Mouse (Mus musculus) hindbrain, embryonic 14.5 days (tissue): ENCODE measurements around the gene Sult5a1. TPM values are rescaled to one million over a fixed set of nuclear protein-coding genes. Genes with fewer than 3 reads are reported as not detected.
A peak's percentile ranks its signal among the peaks of the same experiment; 100 is the strongest.
"Not testable (repeated sequence)": the region's sequence is repeated elsewhere in the genome, so short reads cannot be mapped to it uniquely, and the experiment has no call there.

Source experiments
- ATAC-seq: fragments of 200-750 bp; cut with Nextera tagmentation; 2 replicates; pipeline ENCODE4 v1.8.0; 2017; ENCODE audit warnings: moderate number of reproducible peaks, mild to moderate bottlenecking, moderate TSS enrichment, moderate library complexity; ENCODE audit not compliant: low FRiP score
- DNase-seq: peaks from one replicate; pipeline ENCODE4 v3.0.0-alpha.2; 2015; ENCODE audit warnings: low spot score
- H3K27ac ChIP-seq: fragments of 300-500 bp; sonication (generic); 2 replicates; pipeline ENCODE4 v1.5.1; 2014; ENCODE audit warnings: mild to moderate bottlenecking, moderate library complexity
- H3K27me3 ChIP-seq: fragments of 300-500 bp; sonication (generic); 2 replicates; pipeline ENCODE4 v1.6.1; 2014; ENCODE audit warnings: mild to moderate bottlenecking, low read length, mixed read lengths; ENCODE audit not compliant: control insufficient read depth, insufficient read depth
- H3K36me3 ChIP-seq: fragments of 300-500 bp; sonication (generic); replicated peaks from 2 replicates; pipeline ENCODE4 v1.6.1; 2014; ENCODE audit not compliant: control insufficient read depth, insufficient read depth
- H3K4me1 ChIP-seq: fragments of 300-500 bp; sonication (generic); replicated peaks from 2 replicates; pipeline ENCODE4 v1.6.1; 2014; ENCODE audit warnings: antibody characterized with exemption, low read length, mixed read lengths; ENCODE audit not compliant: control insufficient read depth, insufficient read depth
- H3K4me2 ChIP-seq: fragments of 300-500 bp; sonication (generic); replicated peaks from 2 replicates; pipeline ENCODE4 v1.6.1; 2014; ENCODE audit warnings: mild to moderate bottlenecking, moderate library complexity
- H3K4me3 ChIP-seq: fragments of 300-500 bp; sonication (generic); replicated peaks from 2 replicates; pipeline ENCODE4 v1.5.1; 2014; ENCODE audit warnings: mild to moderate bottlenecking, low read length
- H3K9ac ChIP-seq: fragments of 300-500 bp; sonication (generic); 2 replicates; pipeline ENCODE4 v1.6.1; 2014
- H3K9me3 ChIP-seq: fragments of 300-500 bp; sonication (generic); 2 replicates; pipeline ENCODE4 v1.6.1; 2016; ENCODE audit warnings: low read length; ENCODE audit not compliant: control insufficient read depth
- WGBS: fragments of 180-500 bp; shearing (Covaris S2); extraction: QIAGEN DNeasy Blood & Tissue Kit; methylation state at CpG from one replicate; pipeline ENCODE4 v1.1.7; 2014; 5-methylcytosine and 5-hydroxymethylcytosine counted together
- polyA plus RNA-seq: library from polyadenylated mRNA; unstranded; fragments of >200 nt; fragmentation: Nextera tagmentation; extraction: Ambion mirVana; gene quantifications from 2 replicates; pipeline ENCODE4 v1.2.1, GENCODE M21; 2014

The Sult5a1 gene
- 1.3 and 3.0 TPM in 2 replicates for polyA plus RNA-seq

GRCm38 (mm10) chr8:123157888-123158465 lies at the start of gene Sult5a1:
Gene Sult5a1 (minus strand): TSS chr8:123158315.
- Histone ChIP-seq H3K36me3 (no peaks in the 10 kb centered on the region), H3K4me2 (no peak within 1 kb of the TSS; the same call in 1 of the 2 replicates), H3K27ac (no peak within 1 kb of the TSS), H3K4me3 (no peak within 1 kb of the TSS), H3K9me3 (no peaks in the 10 kb centered on the region), H3K9ac (no peak within 1 kb of the TSS), H3K4me1 (no peaks in the 10 kb centered on the region), H3K27me3 (no peaks in the 10 kb centered on the region)
- 30% methylated on average over 13 of the region's 13 CpGs for WGBS
- DNase-seq (no peak), ATAC-seq (no peak)

GRCm38 (mm10) chr8:123203571-123203970 lies 45.5 kb upstream of the Sult5a1 start:
- Histone ChIP-seq H3K9ac (0 out of 2 replicates have a peak overlapping the region, but pooled peaks have one; percentile 8), H3K4me2 (no peak overlapping the region), H3K27ac (no peak overlapping the region), H3K4me3 (no peak overlapping the region), H3K9me3 (no peaks in the 10 kb centered on the region), H3K27me3 (no peaks in the 10 kb centered on the region), H3K4me1 (no peaks in the 10 kb centered on the region), H3K36me3 (peaks cover 45% of the 10 kb centered on the region)
- ATAC-seq (no peak), DNase-seq (no peak)
- 87% methylated on average over 3 of the region's 3 CpGs for WGBS

GRCm38 (mm10) chr8:123202288-123202687 lies 44.2 kb upstream of the Sult5a1 start:
- peak; percentile 94 for DNase-seq
- Histone ChIP-seq H3K36me3 (peaks cover 32% of the 10 kb centered on the region), H3K9ac (peak overlapping the region; percentile 13; the same call in 1 of the 2 replicates), H3K27ac (no peak overlapping the region), H3K4me3 (no peak overlapping the region), H3K4me1 (no peaks in the 10 kb centered on the region), H3K27me3 (no peaks in the 10 kb centered on the region), H3K4me2 (no peak overlapping the region), H3K9me3 (no peaks in the 10 kb centered on the region)
- WGBS: 25% methylated on average over 5 of the region's 5 CpGs
- peak; percentile 55 for ATAC-seq

- Histone ChIP-seq H3K4me2 (no peak overlapping the region), H3K36me3 (peaks cover 13% of the 10 kb centered on the region; the same call in 1 of the 2 replicates), H3K27ac (no peak overlapping the region), H3K27me3 (no peaks in the 10 kb centered on the region), H3K9ac (no peak overlapping the region), H3K9me3 (no peaks in the 10 kb centered on the region), H3K4me3 (no peak overlapping the region), H3K4me1 (no peaks in the 10 kb centered on the region)
- WGBS: 76% methylated on average over 14 of the region's 14 CpGs
- ATAC-seq: no peak
- no peak for DNase-seq
These were observed 41.7 kb upstream of the Sult5a1 start for GRCm38 (mm10) chr8:123199864-123200263.

GRCm38 (mm10) chr8:123197016-123197415 lies 38.9 kb upstream of the Sult5a1 start:
- not testable (repeated sequence) for H3K9me3 ChIP-seq, H3K4me1 ChIP-seq, H3K36me3 ChIP-seq, H3K9ac ChIP-seq, DNase-seq, H3K27me3 ChIP-seq, H3K27ac ChIP-seq, ATAC-seq, H3K4me2 ChIP-seq, H3K4me3 ChIP-seq
- WGBS: 82% methylated on average over 5 of the region's 5 CpGs

GRCm38 (mm10) chr8:123193771-123194170 lies 35.7 kb upstream of the Sult5a1 start:
- no peak overlapping the region for H3K4me3 ChIP-seq
- 80% methylated on average over 9 of the region's 9 CpGs for WGBS
- no peaks in the 10 kb centered on the region for H3K27me3 ChIP-seq
- H3K4me2 ChIP-seq: no peak overlapping the region
- no peaks in the 10 kb centered on the region for H3K9me3 ChIP-seq
- H3K27ac ChIP-seq: no peak overlapping the region
- ATAC-seq: no peak
- H3K9ac ChIP-seq: no peak overlapping the region
- no peaks in the 10 kb centered on the region for H3K36me3 ChIP-seq
- no peaks in the 10 kb centered on the region for H3K4me1 ChIP-seq
- no peak for DNase-seq

GRCm38 (mm10) chr8:123191908-123192307 lies 33.8 kb upstream of the Sult5a1 start:
- no peaks in the 10 kb centered on the region for H3K36me3 ChIP-seq
- no peak overlapping the region for H3K4me2 ChIP-seq
- H3K4me3 ChIP-seq: no peak overlapping the region
- WGBS: 69% methylated on average over 7 of the region's 8 CpGs
- no peaks in the 10 kb centered on the region for H3K9me3 ChIP-seq
- no peaks in the 10 kb centered on the region for H3K27me3 ChIP-seq
- ATAC-seq (no peak), DNase-seq (no peak)
- H3K27ac ChIP-seq: no peak overlapping the region
- no peaks in the 10 kb centered on the region for H3K4me1 ChIP-seq
- no peak overlapping the region for H3K9ac ChIP-seq

- Histone ChIP-seq H3K4me3 (no peak overlapping the region), H3K9ac (peak overlapping the region; percentile 17; the same call in 1 of the 2 replicates), H3K36me3 (no peaks in the 10 kb centered on the region), H3K27me3 (no peaks in the 10 kb centered on the region), H3K4me2 (no peak overlapping the region), H3K27ac (no peak overlapping the region), H3K9me3 (no peaks in the 10 kb centered on the region), H3K4me1 (no peaks in the 10 kb centered on the region)
- ATAC-seq (no peak), DNase-seq (peak; percentile 66)
- 2% methylated on average over 9 of the region's 9 CpGs for WGBS
These were observed 32.6 kb upstream of the Sult5a1 start for GRCm38 (mm10) chr8:123190678-123191077.

GRCm38 (mm10) chr8:123188841-123189240 lies 30.7 kb upstream of the Sult5a1 start:
- no peaks in the 10 kb centered on the region for H3K27me3 ChIP-seq
- H3K27ac ChIP-seq: no peak overlapping the region
- no peak overlapping the region for H3K4me2 ChIP-seq
- 75% methylated on average over 7 of the region's 7 CpGs for WGBS
- no peaks in the 10 kb centered on the region for H3K4me1 ChIP-seq
- H3K9me3 ChIP-seq: no peaks in the 10 kb centered on the region
- DNase-seq (no peak), ATAC-seq (no peak)
- no peaks in the 10 kb centered on the region for H3K36me3 ChIP-seq
- no peak overlapping the region for H3K4me3 ChIP-seq
- H3K9ac ChIP-seq: no peak overlapping the region

- Histone ChIP-seq H3K9me3 (no peaks in the 10 kb centered on the region), H3K4me2 (no peak overlapping the region), H3K27me3 (no peaks in the 10 kb centered on the region), H3K4me3 (no peak overlapping the region), H3K9ac (no peak overlapping the region), H3K4me1 (no peaks in the 10 kb centered on the region), H3K27ac (no peak overlapping the region), H3K36me3 (no peaks in the 10 kb centered on the region)
- WGBS: 88% methylated on average over 2 of the region's 2 CpGs
- DNase-seq (no peak), ATAC-seq (no peak)
These were observed 29.9 kb upstream of the Sult5a1 start for GRCm38 (mm10) chr8:123188006-123188405.
